16 mouse cellular contexts compared by ENCODE assay signal in genomic region chr9:91414007-91414661, GRCm38 (mm10). TPM values are rescaled to one million over a fixed set of nuclear protein-coding genes. Genes with fewer than 3 reads are reported as not detected.
DNase-seq lines count a peak whose midpoint lies in the region; ATAC-seq and TF ChIP-seq lines count a peak whose summit lies in the region.
"Had no signal": no experiment of that assay in that cellular context is flagged by ENCODE, and none has a peak within 500 bp of the region (broad histone marks: within the 10 kb centered on the region; RNA-seq: fewer than 3 reads in every experiment).

No protein-coding gene starts in this region.

- TF ChIP-seq CTCF in lung, postnatal 0 days (IDR thresholded peaks at IDR 0.05), result no peak

- H3K27me3 ChIP-seq in limb, embryonic 11.5 days (ENCODE audit: control insufficient read depth, insufficient read depth, low read length), result peaks cover 35% of the 10 kb centered on the region
- peaks cover 93% of the 10 kb centered on the region for H3K27me3 ChIP-seq in limb, embryonic 10.5 days (ENCODE audit: low read depth, poor library complexity, severe bottlenecking)
- peaks cover 99% of the 10 kb centered on the region for H3K27me3 ChIP-seq in hindbrain, embryonic 10.5 days (ENCODE audit: insufficient read depth, poor library complexity, severe bottlenecking)
- peaks cover 78% of the 10 kb centered on the region for H3K27me3 ChIP-seq in midbrain, embryonic 12.5 days
- H3K27me3 ChIP-seq in lung, postnatal 0 days (replicated peaks; ENCODE audit: insufficient read depth, low read length), result no peaks in the 10 kb centered on the region; the same call in none of the 2 replicates

- TF ChIP-seq EP300 in lung, postnatal 0 days (IDR thresholded peaks at IDR 0.05), result no peak

- H3K27ac ChIP-seq in limb, embryonic 11.5 days (replicated peaks; ENCODE audit: low read depth, low read length), result no peak overlapping the region
- H3K27ac ChIP-seq in limb, embryonic 10.5 days, result no peak overlapping the region
- H3K27ac ChIP-seq in hindbrain, embryonic 10.5 days, result 0 out of 2 replicates have a peak overlapping the region, but pooled peaks have one; percentile 45
- peak overlapping the region; percentile 69 for H3K27ac ChIP-seq in midbrain, embryonic 12.5 days (replicated peaks)
- H3K27ac ChIP-seq in lung, postnatal 0 days (ENCODE audit: low read length), result no peak overlapping the region
- H3K27ac ChIP-seq: heart, embryonic 10.5 days; kidney, postnatal 0 days; stomach, embryonic 15.5 days had no signal

- no peaks in the 10 kb centered on the region for H3K4me1 ChIP-seq in limb, embryonic 11.5 days (ENCODE audit: control insufficient read depth, insufficient read depth, low read length)
- no peaks in the 10 kb centered on the region for H3K4me1 ChIP-seq in limb, embryonic 10.5 days
- H3K4me1 ChIP-seq in hindbrain, embryonic 10.5 days (replicated peaks), result peaks cover 39% of the 10 kb centered on the region
- H3K4me1 ChIP-seq in midbrain, embryonic 12.5 days, result peaks cover 25% of the 10 kb centered on the region
- H3K4me1 ChIP-seq in lung, postnatal 0 days (ENCODE audit: insufficient read depth, low read depth, low read length), result no peaks in the 10 kb centered on the region
- H3K4me1 ChIP-seq: heart, embryonic 10.5 days; stomach, embryonic 15.5 days had no signal

- no peaks in the 10 kb centered on the region for H3K36me3 ChIP-seq in limb, embryonic 11.5 days (ENCODE audit: control insufficient read depth, insufficient read depth, low read length)
- H3K36me3 ChIP-seq in limb, embryonic 10.5 days, result no peaks in the 10 kb centered on the region
- no peaks in the 10 kb centered on the region for H3K36me3 ChIP-seq in hindbrain, embryonic 10.5 days
- no peaks in the 10 kb centered on the region for H3K36me3 ChIP-seq in midbrain, embryonic 12.5 days
- no peaks in the 10 kb centered on the region for H3K36me3 ChIP-seq in lung, postnatal 0 days (ENCODE audit: insufficient read depth, low read length)
- H3K36me3 ChIP-seq: heart, embryonic 10.5 days; stomach, embryonic 15.5 days had no signal

- H3K4me3 ChIP-seq in limb, embryonic 11.5 days (ENCODE audit: low read depth, low read length), result no peak overlapping the region
- no peak overlapping the region for H3K4me3 ChIP-seq in limb, embryonic 10.5 days
- peak overlapping the region; percentile 24 for H3K4me3 ChIP-seq in hindbrain, embryonic 10.5 days
- peak overlapping the region; percentile 6; the same call in 1 of the 2 replicates for H3K4me3 ChIP-seq in midbrain, embryonic 12.5 days
- H3K4me3 ChIP-seq in lung, postnatal 0 days (ENCODE audit: low read depth, low read length), result no peak overlapping the region
- H3K4me3 ChIP-seq: heart, embryonic 10.5 days; myocyte; stomach, embryonic 15.5 days had no signal

- no peak overlapping the region for H3K4me2 ChIP-seq in limb, embryonic 11.5 days (ENCODE audit: low read depth, severe bottlenecking)
- H3K4me2 ChIP-seq in midbrain, embryonic 12.5 days (replicated peaks), result peak overlapping the region; percentile 44
- no peak overlapping the region for H3K4me2 ChIP-seq in lung, postnatal 0 days (replicated peaks; ENCODE audit: low read depth, low read length)
- H3K4me2 ChIP-seq: stomach, embryonic 15.5 days had no signal

- no peak overlapping the region for H3K9ac ChIP-seq in limb, embryonic 11.5 days (ENCODE audit: low read length)
- no peak overlapping the region for H3K9ac ChIP-seq in midbrain, embryonic 12.5 days (replicated peaks)
- H3K9ac ChIP-seq in lung, postnatal 0 days (replicated peaks; ENCODE audit: low read depth), result no peak overlapping the region
- H3K9ac ChIP-seq: stomach, embryonic 15.5 days had no signal

- DNase-seq in limb, embryonic 11.5 days (ENCODE audit: low spot score), result peak; percentile 29
- no peak for DNase-seq in limb, embryonic 10.5 days (ENCODE audit: low spot score)
- DNase-seq in hindbrain, embryonic 10.5 days (ENCODE audit: low spot score), result peak; percentile 55
- peak; percentile 76 for DNase-seq in retina, embryonic 14.5 days (ENCODE audit: low spot score)
- DNase-seq in lung, postnatal 0 days (ENCODE audit: low spot score), result no peak
- DNase-seq in kidney, postnatal 14 days, result no peak
- DNase-seq: layer of hippocampus, postnatal 36 days; liver; lung, postnatal 14 days; right cerebral cortex, postnatal 14 days had no signal

- 3% methylated on average over 12 of the region's 12 CpGs for WGBS in limb, embryonic 11.5 days
- 1% methylated on average over 12 of the region's 12 CpGs for WGBS in limb, embryonic 10.5 days
- 2% methylated on average over 12 of the region's 12 CpGs for WGBS in hindbrain, embryonic 10.5 days
- WGBS in midbrain, embryonic 12.5 days, result 0% methylated on average over 12 of the region's 12 CpGs
- 2% methylated on average over 12 of the region's 12 CpGs for WGBS in lung, postnatal 0 days

- H3K9me3 ChIP-seq in limb, embryonic 11.5 days (ENCODE audit: control insufficient read depth, low read length), result no peaks in the 10 kb centered on the region
- H3K9me3 ChIP-seq in limb, embryonic 10.5 days (replicated peaks), result no peaks in the 10 kb centered on the region
- 0 out of 2 replicates have a peak, but pooled peaks cover 2% of the 10 kb centered on the region for H3K9me3 ChIP-seq in hindbrain, embryonic 10.5 days
- H3K9me3 ChIP-seq in midbrain, embryonic 12.5 days, result no peaks in the 10 kb centered on the region
- no peaks in the 10 kb centered on the region for H3K9me3 ChIP-seq in lung, postnatal 0 days (ENCODE audit: low read length)
- H3K9me3 ChIP-seq: heart, embryonic 10.5 days; stomach, embryonic 15.5 days had no signal

- ATAC-seq in limb, embryonic 11.5 days (ENCODE audit: insufficient number of reproducible peaks, low FRiP score, low TSS enrichment, low read depth), result no peak
- peak; percentile 89 for ATAC-seq in midbrain, embryonic 12.5 days (ENCODE audit: low FRiP score, low read depth)
- ATAC-seq in lung, postnatal 0 days, result no peak
- no peak for ATAC-seq in frontal cortex, adult (ENCODE audit: low TSS enrichment)

RNA-seq across cellular contexts. Expression of gene Zic1, which starts 48.5 kb away (rescaled TPM):
- 0.18 and 0.27 TPM in 2 replicates for polyA plus RNA-seq in limb, embryonic 11.5 days (2014; fragmentation: Nextera tagmentation; extraction: Ambion mirVana)
- 0.05 and 0.06 TPM in 2 replicates for polyA plus RNA-seq in limb, embryonic 10.5 days (2016; fragmentation: Nextera tagmentation; extraction: Ambion mirVana)
- polyA plus RNA-seq in hindbrain, embryonic 10.5 days (2016; fragmentation: Nextera tagmentation; extraction: Ambion mirVana), result 6.9 and 8.1 TPM in 2 replicates
- polyA plus RNA-seq in midbrain, embryonic 12.5 days (2016; fragmentation: Nextera tagmentation; extraction: Ambion mirVana), result 11.9 and 17.2 TPM in 2 replicates
- not detected in 2 replicates for polyA plus RNA-seq in lung, postnatal 0 days (2015; fragmentation: Nextera tagmentation; extraction: Ambion mirVana)
- polyA plus RNA-seq: heart, embryonic 10.5 days; kidney, postnatal 0 days had no signal

RNA-seq across cellular contexts. Expression of gene Zic4, which starts 51.9 kb away (rescaled TPM):
- polyA plus RNA-seq in limb, embryonic 11.5 days (2014; fragmentation: Nextera tagmentation; extraction: Ambion mirVana), result 0.34 and 0.37 TPM in 2 replicates
- 0.05 and 0.24 TPM in 2 replicates for polyA plus RNA-seq in limb, embryonic 10.5 days (2016; fragmentation: Nextera tagmentation; extraction: Ambion mirVana)
- 16.9 and 19.8 TPM in 2 replicates for polyA plus RNA-seq in hindbrain, embryonic 10.5 days (2016; fragmentation: Nextera tagmentation; extraction: Ambion mirVana)
- 44.6 and 76.9 TPM in 2 replicates for polyA plus RNA-seq in midbrain, embryonic 12.5 days (2016; fragmentation: Nextera tagmentation; extraction: Ambion mirVana)
- polyA plus RNA-seq in lung, postnatal 0 days (2015; fragmentation: Nextera tagmentation; extraction: Ambion mirVana), result not detected in 2 replicates
- polyA plus RNA-seq: kidney, postnatal 0 days had no signal

Comparison
In these comparisons a context has a peak if more than half of its experiments do, and no peak if none do; other contexts are left out.
1. DNase-seq: peak in limb, embryonic 11.5 days (single experiment), hindbrain, embryonic 10.5 days (single experiment) and retina, embryonic 14.5 days (single experiment); none in limb, embryonic 10.5 days (single experiment), lung, postnatal 0 days (single experiment) and kidney, postnatal 14 days (single experiment).
2. H3K27ac ChIP-seq: peak in hindbrain, embryonic 10.5 days (single experiment) and midbrain, embryonic 12.5 days (single experiment); none in limb, embryonic 11.5 days (single experiment), limb, embryonic 10.5 days (single experiment) and lung, postnatal 0 days (single experiment).
3. H3K4me3 ChIP-seq: peak in hindbrain, embryonic 10.5 days (single experiment) and midbrain, embryonic 12.5 days (single experiment); none in limb, embryonic 11.5 days (single experiment), limb, embryonic 10.5 days (single experiment) and lung, postnatal 0 days (single experiment).
4. RNA of gene Zic4, which starts 51.9 kb away (polyA plus RNA-seq): 44.6 to 76.9 TPM in midbrain, embryonic 12.5 days and 16.9 to 19.8 TPM in hindbrain, embryonic 10.5 days; 0.34 to 0.37 TPM in limb, embryonic 11.5 days, 0.05 to 0.24 TPM in limb, embryonic 10.5 days and not detected in lung, postnatal 0 days; every median in the first group is over 10 times any median in the second.